Mouse (Mus musculus) G1E (cell line): ENCODE data around the gene Cic.

Source experiments
- CTCF ChIP-seq: IDR thresholded peaks from 2 replicates; pipeline ENCODE4 v1.5.1; 2012; ENCODE audit warnings: low read depth, low read length, inconsistent platforms, mixed read lengths
- GATA1 ChIP-seq: IDR thresholded peaks from 2 replicates; pipeline ENCODE4 v1.6.1; 2012; ENCODE audit warnings: borderline replicate concordance, low read length, inconsistent platforms, mixed read lengths
- GATA2 ChIP-seq: IDR thresholded peaks from 2 replicates; pipeline ENCODE4 v1.6.1; 2012; ENCODE audit warnings: low read depth, low read length, inconsistent platforms, borderline replicate concordance
- POLR2AphosphoS5 ChIP-seq: IDR thresholded peaks from 2 replicates; pipeline ENCODE4 v1.6.1; 2012; ENCODE audit warnings: low read depth, low read length, inconsistent platforms; ENCODE audit not compliant: insufficient replicate concordance
- TAL1 ChIP-seq: conservative IDR thresholded peaks from 2 replicates; pipeline ENCODE4 v1.6.1; 2012; ENCODE audit warnings: low read depth, low read length, inconsistent platforms, mixed read lengths

GRCm38 (mm10) chr7:25249314-25250140, 18.0 kb upstream of the Cic start:
- no peak for TF ChIP-seq CTCF
- no peak for TF ChIP-seq TAL1
- no peak for TF ChIP-seq GATA1
- TF ChIP-seq POLR2AphosphoS5: no peak
- no peak for TF ChIP-seq GATA2
